Mouse (Mus musculus) hematopoietic stem cell, adult 5-6 weeks (primary cell): Measurements from ENCODE around the gene Fdps. TPM values are rescaled to one million over a fixed set of nuclear protein-coding genes. Genes with fewer than 3 reads are reported as not detected.
"Not testable (repeated sequence)": the region's sequence is repeated elsewhere in the genome, so short reads cannot be mapped to it uniquely, and the experiment has no call there.

Experiments used
- ATAC-seq, 2 experiments: fragments of 125-278 bp in 1 of 2; replicated peaks in 1 of 2; 2 replicates each; pipeline ENCODE4 v1.8.0; 2016 to 2017; ENCODE audit warnings: inconsistent platforms in 2 of 2, mild to moderate bottlenecking in 2 of 2, moderate number of reproducible peaks in 2 of 2, low read depth in 1 of 2, moderate TSS enrichment in 1 of 2; ENCODE audit not compliant: low FRiP score in 2 of 2, poor library complexity in 2 of 2, severe bottlenecking in 2 of 2, insufficient read depth in 1 of 2, low TSS enrichment in 1 of 2
- total RNA-seq: library from RNA; stranded (forward); fragments of 172-1452, 232-1000 nt; gene quantifications from 2 replicates; pipeline ENCODE4 v1.2.3, GENCODE M21; 2017

Fdps gene
- total RNA-seq, 1 experiment from 2014 or later, result 78.9 TPM

DNA sequence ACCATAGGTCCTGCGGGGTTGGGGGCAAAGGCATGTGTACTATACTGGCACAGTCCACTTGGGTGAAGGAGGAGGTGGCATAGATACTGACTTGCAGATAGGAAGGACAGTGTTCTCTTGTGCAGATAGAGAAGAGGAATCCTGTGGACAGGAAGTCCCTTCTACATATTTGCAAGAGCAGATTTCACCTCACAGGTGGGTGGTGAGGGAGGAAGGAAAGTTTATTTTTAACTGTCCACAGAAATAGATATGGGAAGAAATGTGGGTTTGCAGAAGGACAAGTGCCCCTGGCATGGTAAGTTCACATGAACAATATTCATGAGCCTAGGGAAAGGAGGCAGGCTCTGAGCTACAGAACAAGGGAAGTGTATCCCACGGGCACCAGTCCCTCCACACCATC is 17.6 kb downstream of the Fdps start:
- ATAC-seq, result no peak

DNA sequence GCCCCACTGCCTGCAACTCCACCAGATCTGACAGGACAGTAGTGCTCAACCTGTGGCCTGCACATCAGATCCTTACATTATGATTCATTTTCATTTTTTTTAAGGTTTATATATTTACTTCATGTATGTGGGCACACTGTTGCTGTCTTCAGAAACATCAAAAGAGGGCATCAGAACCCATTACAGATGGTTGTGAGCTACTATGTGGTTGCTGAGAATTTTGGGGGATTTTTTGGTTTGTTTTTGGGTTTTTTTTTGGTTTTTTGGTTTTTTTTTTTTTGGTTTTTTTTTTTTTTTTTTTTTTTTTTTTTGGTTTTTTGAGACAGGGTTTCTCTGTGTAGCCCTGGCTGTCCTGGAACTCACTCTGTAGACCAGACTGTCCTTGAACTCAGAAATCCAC is 19.5 kb downstream of the Fdps start:
- ATAC-seq, result not testable (repeated sequence)

DNA sequence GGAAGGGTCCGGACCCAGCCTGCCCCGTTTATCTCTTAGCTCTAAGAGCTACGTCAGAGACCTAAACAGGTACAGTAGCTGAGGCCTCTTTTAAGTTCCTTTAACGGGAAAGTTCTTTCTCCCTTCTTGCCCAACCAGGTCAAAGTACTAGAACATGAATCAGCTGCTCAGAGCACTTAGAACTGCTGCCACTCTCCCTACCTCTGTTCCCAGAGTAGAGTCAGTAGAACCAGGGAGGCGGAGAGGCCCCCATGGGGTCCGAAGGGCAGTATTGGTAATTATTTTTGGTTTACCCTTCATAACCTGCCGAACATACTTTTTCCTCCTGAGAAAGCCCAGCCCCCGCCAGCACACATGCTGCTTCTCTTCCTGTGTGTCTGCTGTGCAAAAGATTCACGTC is 24.4 kb downstream of the Fdps start:
- no peak for ATAC-seq

DNA sequence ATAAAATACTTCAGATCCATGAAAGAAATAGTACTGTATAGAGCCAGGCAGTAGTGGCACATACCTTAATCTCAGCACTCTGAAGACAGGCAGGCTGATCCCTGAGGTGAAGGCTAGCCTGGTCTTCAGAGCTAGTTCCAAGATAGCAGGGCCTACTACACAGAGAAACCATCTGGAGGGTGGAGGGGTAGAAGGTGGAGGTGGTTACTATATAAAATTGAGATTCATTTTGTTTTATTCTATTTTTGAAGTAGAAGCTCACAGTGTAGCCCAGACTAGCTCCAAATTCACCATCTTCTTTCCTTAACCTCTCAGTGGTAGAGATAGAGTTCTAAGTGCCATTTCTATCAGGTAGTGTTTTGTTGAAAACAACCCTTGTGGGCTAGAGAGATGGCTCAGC is 34.5 kb downstream of the Fdps start:
- ATAC-seq, result no peak

DNA sequence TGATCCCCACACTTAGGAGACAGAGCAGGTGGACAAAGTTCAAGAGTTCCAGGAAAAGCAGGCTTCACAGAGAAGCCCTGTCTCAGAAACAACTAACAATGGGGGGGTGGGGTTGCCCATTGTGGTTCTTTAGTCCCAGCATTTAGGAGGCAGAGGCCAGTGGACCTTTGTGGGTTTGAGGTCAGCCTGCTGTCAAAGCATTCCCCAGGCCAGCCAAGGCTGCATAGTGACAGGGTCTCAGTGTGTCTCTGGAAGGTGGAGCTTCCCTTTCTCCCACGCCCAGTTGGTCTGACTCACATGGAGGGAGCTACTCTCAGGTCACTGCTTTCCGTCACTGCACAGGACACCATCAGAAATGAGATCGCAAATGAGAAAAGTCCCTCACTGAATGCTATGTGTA is 40.1 kb downstream of the Fdps start:
- no peak for ATAC-seq

DNA sequence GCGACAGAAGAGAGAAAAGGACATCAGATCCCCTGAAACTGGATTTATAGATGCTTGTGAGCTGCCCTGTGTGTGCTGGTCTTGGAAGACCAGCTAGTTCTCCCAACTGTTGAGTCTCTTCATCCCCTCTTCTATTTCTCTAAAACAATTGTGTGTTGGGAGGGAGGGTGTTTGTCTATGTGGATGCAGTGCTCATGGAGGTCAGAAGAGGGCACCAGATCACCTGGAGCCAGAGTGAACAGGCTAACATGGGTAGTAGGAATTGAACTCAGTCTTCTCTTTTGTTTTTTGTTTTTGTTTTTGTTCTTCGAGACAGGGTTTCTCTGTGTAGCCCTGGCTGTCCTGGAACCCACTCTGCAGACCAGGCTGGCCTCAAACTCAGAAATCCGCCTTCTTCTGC is 43.0 kb downstream of the Fdps start:
- peak in 1 of 2 experiments; percentile 46; a peak in 1 of 4 replicates for ATAC-seq

DNA sequence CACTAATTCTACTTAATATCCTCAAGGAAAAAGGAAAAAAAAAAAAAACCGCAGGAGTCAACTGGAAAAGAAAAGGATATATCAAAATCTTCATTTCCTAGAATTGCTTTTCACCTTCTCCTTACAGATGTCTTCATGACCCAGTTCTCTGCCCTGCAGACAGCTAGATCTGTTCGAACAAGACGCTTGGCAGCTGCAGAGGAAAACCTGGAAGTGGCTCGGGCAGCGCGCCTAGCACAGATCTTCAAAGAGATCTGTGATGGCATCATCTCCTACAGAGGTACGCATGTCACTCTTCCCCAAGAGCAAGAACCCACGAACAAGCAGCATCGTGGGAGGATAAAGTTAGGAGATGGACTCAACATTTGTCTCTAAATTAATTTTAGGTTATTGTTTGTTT is 43.4 kb downstream of the Fdps start:
- ATAC-seq, result no peak

Other genes with a start within 250 kb of the Fdps start
- 26.1 and 30.5 TPM in 2 replicates for gene Msto1, start 188.0 kb downstream of the Fdps start, total RNA-seq
- 45.2 and 49.2 TPM in 2 replicates for gene Ash1l, start 151.3 kb downstream of the Fdps start, total RNA-seq
- 67.4 and 78.0 TPM in 2 replicates for gene Dap3, start 150.8 kb downstream of the Fdps start, total RNA-seq
- gene Rusc1, start 8.6 kb downstream of the Fdps start, total RNA-seq, result 8.4 and 15.2 TPM in 2 replicates
- not detected in 2 replicates for gene Gm43738, start 860 bp downstream of the Fdps start, total RNA-seq
- 1.9 and 15.5 TPM in 2 replicates for gene Pklr, start 34.2 kb upstream of the Fdps start, total RNA-seq
- gene Hcn3, start 58.2 kb upstream of the Fdps start, total RNA-seq, result 1.5 and 3.5 TPM in 2 replicates
- gene Clk2, start 62.8 kb upstream of the Fdps start, total RNA-seq, result 73.3 and 87.2 TPM in 2 replicates
- 23.5 and 23.8 TPM in 2 replicates for gene Scamp3, start 75.5 kb upstream of the Fdps start, total RNA-seq
- 7.3 and 8.0 TPM in 2 replicates for gene Fam189b, start 81.2 kb upstream of the Fdps start, total RNA-seq
- 33.2 and 43.8 TPM in 2 replicates for gene Gba, start 101.0 kb upstream of the Fdps start, total RNA-seq
- gene Thbs3, start 113.2 kb upstream of the Fdps start, total RNA-seq, result 0.38 TPM in 1 of 2 replicates, not detected in the other
- 52.1 and 81.3 TPM in 2 replicates for gene Mtx1, start 125.1 kb upstream of the Fdps start, total RNA-seq
- gene Muc1, start 127.1 kb upstream of the Fdps start, total RNA-seq, result 0.44 and 1.7 TPM in 2 replicates
- 108 and 186 TPM in 2 replicates for gene Krtcap2, start 144.0 kb upstream of the Fdps start, total RNA-seq
- 3.4 and 3.8 TPM in 2 replicates for gene Trim46, start 144.3 kb upstream of the Fdps start, total RNA-seq
- 65.6 and 96.1 TPM in 2 replicates for gene Dpm3, start 157.4 kb upstream of the Fdps start, total RNA-seq
- gene Slc50a1, start 168.6 kb upstream of the Fdps start, total RNA-seq, result 96.6 and 133 TPM in 2 replicates
- gene Efna1, start 179.2 kb upstream of the Fdps start, total RNA-seq, result 0.75 TPM in 1 of 2 replicates, not detected in the other
- not detected in 2 replicates for gene Efna3, start 221.0 kb upstream of the Fdps start, total RNA-seq
- gene Efna4, start 236.1 kb upstream of the Fdps start, total RNA-seq, result 0.99 and 3.4 TPM in 2 replicates
- gene Adam15, start 248.0 kb upstream of the Fdps start, total RNA-seq, result 28.9 and 30.9 TPM in 2 replicates